Mouse (Mus musculus): Measurements from ENCODE around the gene Mfap1a.
A peak's percentile ranks its signal among the peaks of the same experiment; 100 is the strongest.

DNA sequence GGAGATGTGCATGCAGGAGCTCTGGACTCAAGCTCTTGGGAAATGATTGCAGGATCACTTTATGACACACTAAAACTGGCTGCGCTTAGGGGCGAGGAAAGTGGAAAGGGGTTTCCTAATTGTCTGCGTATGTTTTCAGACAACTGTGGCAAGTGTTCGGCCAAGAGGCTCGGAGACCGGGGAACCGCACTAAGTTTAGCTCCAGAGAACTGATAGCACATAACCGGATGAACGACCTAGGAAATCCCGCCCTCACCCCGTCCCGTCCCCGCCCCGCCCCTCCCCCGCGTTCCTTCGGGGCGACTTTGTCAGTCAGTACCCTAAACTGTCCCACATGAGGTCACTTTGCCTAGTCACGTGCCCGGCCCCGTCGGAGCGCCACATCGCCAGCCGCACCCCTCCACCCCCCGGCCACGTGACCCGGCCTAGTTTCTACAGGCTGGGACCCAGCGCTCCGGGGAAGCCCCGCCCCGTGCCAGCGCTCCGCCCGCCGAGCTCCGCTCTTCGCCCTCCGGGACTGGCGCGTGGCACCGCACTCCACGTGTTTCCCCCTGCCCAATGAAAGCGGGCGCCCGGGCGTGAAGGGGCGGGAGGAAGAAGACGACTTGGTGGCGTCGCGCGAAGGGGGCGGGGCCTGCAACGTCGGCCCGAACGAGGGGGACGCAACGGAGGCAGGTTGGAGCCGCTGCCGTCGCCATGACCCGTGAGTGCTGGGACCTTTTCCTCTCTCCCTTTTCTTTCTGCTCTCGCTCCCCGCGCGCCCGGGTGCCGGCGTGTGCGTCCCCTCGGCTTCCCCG, 57.5 kb downstream of the Mfap1a start, which contains the start of gene Serf2:
- TF ChIP-seq POLR2A (IDR thresholded peaks at IDR 0.05; ENCODE audit: extremely low read depth, insufficient read depth, low read length) (peak; percentile 96), CTCF (IDR thresholded peaks at IDR 0.05; ENCODE audit: low read depth, low read length) (no peak)

All from liver, adult 2 months (tissue).